Mouse (Mus musculus) heart, adult 2 months (tissue): ENCODE measurements around the gene Mrpl53. TPM values are rescaled to one million over a fixed set of nuclear protein-coding genes. Genes with fewer than 3 reads are reported as not detected.

Experiments
- DNase-seq, 2 experiments: peaks; one replicate each; pipeline ENCODE4 v3.0.0; 2021
- H3K27ac ChIP-seq: fragments of 200-600 bp; 2 replicates; pipeline ENCODE4 v1.8.1; 2022
- H3K27me3 ChIP-seq: fragments of 200-500 bp; 2 replicates; pipeline ENCODE4 v1.6.1; 2012; ENCODE audit warnings: mild to moderate bottlenecking, low read length, inconsistent platforms, mixed read lengths; ENCODE audit not compliant: control insufficient read depth, insufficient read depth
- H3K36me3 ChIP-seq: fragments of 200-500 bp; 2 replicates; pipeline ENCODE4 v1.6.1; 2012; ENCODE audit warnings: low read length, inconsistent platforms; ENCODE audit not compliant: control insufficient read depth, insufficient read depth
- H3K4me1 ChIP-seq: fragments of 200-500 bp; 2 replicates; pipeline ENCODE4 v1.6.1; 2011; ENCODE audit warnings: low read length; ENCODE audit not compliant: control insufficient read depth, insufficient read depth
- H3K4me3 ChIP-seq: fragments of 200-600 bp; 2 replicates; pipeline ENCODE4 v1.8.1; 2022
- H3K79me2 ChIP-seq: fragments of 200-500 bp; replicated peaks from 2 replicates; pipeline ENCODE4 v1.6.1; 2012; ENCODE audit warnings: mild to moderate bottlenecking, inconsistent platforms, low read length, moderate library complexity, mixed read lengths; ENCODE audit not compliant: control insufficient read depth, insufficient read depth
- H3K9ac ChIP-seq: fragments of 200-500 bp; 2 replicates; pipeline ENCODE4 v1.6.1; 2012; ENCODE audit warnings: low read depth, mild to moderate bottlenecking, control low read depth, inconsistent platforms, low read length, mixed read lengths
- CTCF ChIP-seq: fragments of 200-600 bp; IDR thresholded peaks from 2 replicates; pipeline ENCODE4 v1.8.1; 2022; ENCODE audit warnings: antibody characterized with exemption, mild to moderate bottlenecking, moderate library complexity
- EP300 ChIP-seq: fragments of 200-500 bp; IDR thresholded peaks from 2 replicates; pipeline ENCODE4 v1.6.1; 2011; ENCODE audit warnings: low read depth, low read length, control low read depth; ENCODE audit not compliant: insufficient read depth
- POLR2A ChIP-seq: fragments of 200-500 bp; IDR thresholded peaks from 2 replicates; pipeline ENCODE4 v1.6.1; 2011; ENCODE audit warnings: mild to moderate bottlenecking, low read depth, low read length, control low read depth; ENCODE audit not compliant: insufficient read depth
- WGBS: fragments of 180-500 bp; shearing (Covaris S2); methylation state at CpG from one replicate; pipeline ENCODE4 v1.1.7; 2018; 5-methylcytosine and 5-hydroxymethylcytosine counted together
- intact Hi-C: fragments of 180-260 bp; cut with DNase I; formaldehyde crosslinking; loops from one replicate; pipeline ENCODE4 v1.15.1; 2025
- polyA plus RNA-seq: library from polyadenylated mRNA; depleted of rRNA; stranded (reverse); fragments of >200 nt; gene quantifications from 2 replicates; pipeline ENCODE4 v1.2.3, GENCODE M21; 2012
- total RNA-seq, 2 experiments: library from RNA; stranded (reverse); gene quantifications; 2 replicates each; pipeline ENCODE4 v1.2.3; 2021

Gene Mrpl53
- total and polyA plus RNA-seq, 3 experiments: 113 to 131 (median 129) TPM

- peak; percentile 96 for DNase-seq
- Histone ChIP-seq H3K9ac (peak within 1 kb of the TSS; percentile 77), H3K79me2 (no peaks in the 10 kb centered on the region), H3K4me1 (peaks cover 4% of the 10 kb centered on the region), H3K27me3 (no peaks in the 10 kb centered on the region), H3K4me3 (peak within 1 kb of the TSS; percentile 90), H3K27ac (peak within 1 kb of the TSS; percentile 80), H3K36me3 (no peaks in the 10 kb centered on the region)
- TF ChIP-seq POLR2A: peak; percentile 98
- peak; percentile 70 for TF ChIP-seq CTCF
- 0 out of 2 replicates have a peak, but pooled peaks have one; percentile 70 for TF ChIP-seq EP300
- intact Hi-C loops: loop anchor here (2.0 kb wide), 1 partner anchor 50 kb away; the partner anchor contains the start of gene Dctn1
- under 1% methylated on average over 54 of the region's 58 CpGs for WGBS
Measured at GRCm38 (mm10) chr6:83115011-83115671, 6.3 kb downstream of the Mrpl53 start, which contains the start of gene Mogs. Mogs (plus strand) TSS chr6:83115496.

GRCm38 (mm10) chr6:83115682-83116372 is 7.0 kb downstream of the Mrpl53 start:
- Histone ChIP-seq H3K79me2 (no peaks in the 10 kb centered on the region), H3K27ac (peak overlapping the region; percentile 51), H3K27me3 (no peaks in the 10 kb centered on the region), H3K9ac (peak overlapping the region; percentile 77), H3K4me3 (peak overlapping the region; percentile 90), H3K4me1 (peaks cover 5% of the 10 kb centered on the region), H3K36me3 (no peaks in the 10 kb centered on the region)
- no peak for TF ChIP-seq POLR2A
- no peak for TF ChIP-seq CTCF
- no peak for TF ChIP-seq EP300
- no peak for DNase-seq
- 1% methylated on average over 38 of the region's 48 CpGs for WGBS
- intact Hi-C loops: loop anchor here (2.0 kb wide), 2 partner anchors 43 to 49 kb away; partner anchors contain the start of gene Dctn1

- Histone ChIP-seq H3K36me3 (no peaks in the 10 kb centered on the region), H3K79me2 (no peaks in the 10 kb centered on the region), H3K9ac (no peak overlapping the region), H3K4me1 (peaks cover 5% of the 10 kb centered on the region), H3K27ac (no peak overlapping the region), H3K4me3 (peak overlapping the region; percentile 90), H3K27me3 (no peaks in the 10 kb centered on the region)
- TF ChIP-seq CTCF: no peak
- TF ChIP-seq EP300: no peak
- no peak for TF ChIP-seq POLR2A
- WGBS: 76% methylated on average over 11 of the region's 11 CpGs
- DNase-seq: no peak
- intact Hi-C loops: loop anchor here (2.0 kb wide), 1 partner anchor 42 kb away; no protein-coding TSS in a partner anchor
Measured at GRCm38 (mm10) chr6:83116373-83117164, 7.7 kb downstream of the Mrpl53 start.

- 86% methylated on average over 4 of the region's 4 CpGs for WGBS
- intact Hi-C loops: loop anchor here (2.0 kb wide), 1 partner anchor 42 kb away; no protein-coding TSS in a partner anchor
- TF ChIP-seq EP300 (no peak), POLR2A (no peak), CTCF (no peak)
Measured at GRCm38 (mm10) chr6:83117165-83117438, 8.3 kb downstream of the Mrpl53 start.

GRCm38 (mm10) chr6:83117616-83118015 is 8.8 kb downstream of the Mrpl53 start:
- H3K79me2 ChIP-seq: no peaks in the 10 kb centered on the region
- peaks cover 5% of the 10 kb centered on the region for H3K4me1 ChIP-seq
- no peak for DNase-seq
- H3K27me3 ChIP-seq: no peaks in the 10 kb centered on the region
- H3K27ac ChIP-seq: no peak overlapping the region
- intact Hi-C loops: loop anchor here (2.0 kb wide), 1 partner anchor 41 kb away; no protein-coding TSS in a partner anchor
- no peak overlapping the region for H3K4me3 ChIP-seq
- no peak for TF ChIP-seq EP300
- TF ChIP-seq CTCF: no peak
- TF ChIP-seq POLR2A: no peak
- H3K36me3 ChIP-seq: no peaks in the 10 kb centered on the region
- H3K9ac ChIP-seq: no peak overlapping the region
- 92% methylated on average over 13 of the region's 13 CpGs for WGBS

More at GRCm38 (mm10) chr6:83117165-83117438, 8.3 kb downstream of the Mrpl53 start:
- no peak for DNase-seq
- Histone ChIP-seq H3K9ac (no peak overlapping the region), H3K4me1 (peaks cover 5% of the 10 kb centered on the region), H3K27me3 (no peaks in the 10 kb centered on the region), H3K27ac (no peak overlapping the region), H3K79me2 (no peaks in the 10 kb centered on the region), H3K36me3 (no peaks in the 10 kb centered on the region), H3K4me3 (no peak overlapping the region)
